Mouse (Mus musculus): Measurements from ENCODE around the gene Iqgap2. TPM values are rescaled to one million over a fixed set of nuclear protein-coding genes. Genes with fewer than 3 reads are reported as not detected.
A peak's percentile ranks its signal among the peaks of the same experiment; 100 is the strongest.

Iqgap2 gene
- polyA plus RNA-seq, 1 experiment from 2014 or later = 3.9 TPM

GRCm38 (mm10) chr13:95641061-95641986 is 250.4 kb downstream of the Iqgap2 start:
- no peak overlapping the region for H3K27ac ChIP-seq (replicated peaks in 1 of 2; ENCODE audit: control insufficient read depth in 1 of 2, insufficient read depth in 1 of 2, low read depth in 2 of 2, low read length in 2 of 2)

GRCm38 (mm10) chr13:95640408-95640807 is 251.3 kb downstream of the Iqgap2 start:
- 82% methylated on average over 1 of the region's 1 CpGs for WGBS
- Histone ChIP-seq H3K9ac (ENCODE audit: low read length) (no peak overlapping the region), H3K4me1 (ENCODE audit: control insufficient read depth in 2 of 2, insufficient read depth in 2 of 2, low read length in 2 of 2) (peaks cover 27 to 39% of the 10 kb centered on the region in 2 experiments), H3K36me3 (ENCODE audit: control insufficient read depth, insufficient read depth, low read length) (no peaks in the 10 kb centered on the region), H3K27ac (replicated peaks in 1 of 2; ENCODE audit: control insufficient read depth in 1 of 2, insufficient read depth in 1 of 2, low read depth in 2 of 2, low read length in 2 of 2) (no peak overlapping the region), H3K9me3 (ENCODE audit: control insufficient read depth, low read length) (no peaks in the 10 kb centered on the region), H3K4me2 (ENCODE audit: low read length) (no peak overlapping the region), H3K27me3 (ENCODE audit: control insufficient read depth, insufficient read depth, low read length) (no peaks in the 10 kb centered on the region), H3K4me3 (ENCODE audit: control insufficient read depth in 1 of 2, insufficient read depth in 1 of 2, low read depth in 1 of 2, low read length in 2 of 2) (no peak overlapping the region)
- ATAC-seq (ENCODE audit: insufficient number of reproducible peaks, insufficient read depth, low FRiP score, low read depth) = no peak

More at GRCm38 (mm10) chr13:95641061-95641986, 250.4 kb downstream of the Iqgap2 start:
- 85% methylated on average over 17 of the region's 17 CpGs for WGBS
- Histone ChIP-seq H3K4me2 (ENCODE audit: low read length) (no peak overlapping the region), H3K36me3 (ENCODE audit: control insufficient read depth, insufficient read depth, low read length) (no peaks in the 10 kb centered on the region), H3K4me1 (ENCODE audit: control insufficient read depth in 2 of 2, insufficient read depth in 2 of 2, low read length in 2 of 2) (peaks cover 27 to 39% of the 10 kb centered on the region in 2 experiments), H3K9me3 (ENCODE audit: control insufficient read depth, low read length) (no peaks in the 10 kb centered on the region), H3K4me3 (ENCODE audit: control insufficient read depth in 1 of 2, insufficient read depth in 1 of 2, low read depth in 1 of 2, low read length in 2 of 2) (no peak overlapping the region), H3K9ac (ENCODE audit: low read length) (no peak overlapping the region), H3K27me3 (ENCODE audit: control insufficient read depth, insufficient read depth, low read length) (no peaks in the 10 kb centered on the region)
- ATAC-seq (ENCODE audit: insufficient number of reproducible peaks, insufficient read depth, low FRiP score, low read depth) = no peak

GRCm38 (mm10) chr13:95639336-95640116 is 252.2 kb downstream of the Iqgap2 start:
- WGBS = 53% methylated on average over 15 of the region's 15 CpGs
- H3K27ac ChIP-seq (replicated peaks in 1 of 2; ENCODE audit: control insufficient read depth in 1 of 2, insufficient read depth in 1 of 2, low read depth in 2 of 2, low read length in 2 of 2) = peak overlapping the region; percentile 91 to 95
- H3K27me3 ChIP-seq (ENCODE audit: control insufficient read depth, insufficient read depth, low read length) = no peaks in the 10 kb centered on the region
- no peak overlapping the region for H3K4me3 ChIP-seq (ENCODE audit: control insufficient read depth in 1 of 2, insufficient read depth in 1 of 2, low read depth in 1 of 2, low read length in 2 of 2)
- 0 out of 2 replicates have a peak overlapping the region, but pooled peaks have one; percentile 21 for H3K4me2 ChIP-seq (ENCODE audit: low read length)
- H3K4me1 ChIP-seq (ENCODE audit: control insufficient read depth in 2 of 2, insufficient read depth in 2 of 2, low read length in 2 of 2) = peaks cover 27 to 41% of the 10 kb centered on the region in 2 experiments
- H3K36me3 ChIP-seq (ENCODE audit: control insufficient read depth, insufficient read depth, low read length) = no peaks in the 10 kb centered on the region
- H3K9me3 ChIP-seq (ENCODE audit: control insufficient read depth, low read length) = no peaks in the 10 kb centered on the region
- H3K9ac ChIP-seq (ENCODE audit: low read length) = peak overlapping the region; percentile 35; the same call in 1 of the 2 replicates
- ATAC-seq (ENCODE audit: insufficient number of reproducible peaks, insufficient read depth, low FRiP score, low read depth) = no peak

GRCm38 (mm10) chr13:95638894-95639293 is 252.8 kb downstream of the Iqgap2 start:
- Histone ChIP-seq H3K36me3 (ENCODE audit: control insufficient read depth, insufficient read depth, low read length) (no peaks in the 10 kb centered on the region), H3K9me3 (ENCODE audit: control insufficient read depth, low read length) (no peaks in the 10 kb centered on the region), H3K27ac (replicated peaks in 1 of 2; ENCODE audit: control insufficient read depth in 1 of 2, insufficient read depth in 1 of 2, low read depth in 2 of 2, low read length in 2 of 2) (peak overlapping the region; percentile 91 to 95), H3K4me3 (ENCODE audit: control insufficient read depth in 1 of 2, insufficient read depth in 1 of 2, low read depth in 1 of 2, low read length in 2 of 2) (no peak overlapping the region), H3K9ac (ENCODE audit: low read length) (peak overlapping the region; percentile 35; the same call in 1 of the 2 replicates), H3K4me2 (ENCODE audit: low read length) (peak overlapping the region; percentile 21; the same call in 1 of the 2 replicates), H3K4me1 (ENCODE audit: control insufficient read depth in 2 of 2, insufficient read depth in 2 of 2, low read length in 2 of 2) (peaks cover 24 to 40% of the 10 kb centered on the region in 2 experiments), H3K27me3 (ENCODE audit: control insufficient read depth, insufficient read depth, low read length) (no peaks in the 10 kb centered on the region)
- 4% methylated on average over 5 of the region's 5 CpGs for whole genome bisulfite sequencing
- no peak for ATAC-seq (ENCODE audit: insufficient number of reproducible peaks, insufficient read depth, low FRiP score, low read depth)

GRCm38 (mm10) chr13:95637737-95638136 is 254.0 kb downstream of the Iqgap2 start:
- Histone ChIP-seq H3K4me1 (ENCODE audit: control insufficient read depth in 2 of 2, insufficient read depth in 2 of 2, low read length in 2 of 2) (peaks cover 20 to 44% of the 10 kb centered on the region in 2 experiments), H3K27me3 (ENCODE audit: control insufficient read depth, insufficient read depth, low read length) (no peaks in the 10 kb centered on the region), H3K9ac (ENCODE audit: low read length) (no peak overlapping the region), H3K9me3 (ENCODE audit: control insufficient read depth, low read length) (no peaks in the 10 kb centered on the region), H3K27ac (replicated peaks in 1 of 2; ENCODE audit: control insufficient read depth in 1 of 2, insufficient read depth in 1 of 2, low read depth in 2 of 2, low read length in 2 of 2) (peak overlapping the region in 1 of 2 experiments; percentile 95; a peak in 1 of 4 replicates), H3K36me3 (ENCODE audit: control insufficient read depth, insufficient read depth, low read length) (no peaks in the 10 kb centered on the region), H3K4me2 (ENCODE audit: low read length) (no peak overlapping the region), H3K4me3 (ENCODE audit: control insufficient read depth in 1 of 2, insufficient read depth in 1 of 2, low read depth in 1 of 2, low read length in 2 of 2) (no peak overlapping the region)
- 70% methylated on average over 10 of the region's 10 CpGs for WGBS
- no peak for ATAC-seq (ENCODE audit: insufficient number of reproducible peaks, insufficient read depth, low FRiP score, low read depth)

GRCm38 (mm10) chr13:95635301-95635700 is 256.4 kb downstream of the Iqgap2 start:
- H3K36me3 ChIP-seq (ENCODE audit: control insufficient read depth, insufficient read depth, low read length) = no peaks in the 10 kb centered on the region
- 85% methylated on average over 12 of the region's 12 CpGs for WGBS
- ATAC-seq (ENCODE audit: insufficient number of reproducible peaks, insufficient read depth, low FRiP score, low read depth) = no peak
- H3K9ac ChIP-seq (ENCODE audit: low read length) = no peak overlapping the region
- H3K27ac ChIP-seq (replicated peaks in 1 of 2; ENCODE audit: control insufficient read depth in 1 of 2, insufficient read depth in 1 of 2, low read depth in 2 of 2, low read length in 2 of 2) = peak overlapping the region in 1 of 2 experiments; percentile 86; a peak in 2 of 4 replicates
- H3K9me3 ChIP-seq (ENCODE audit: control insufficient read depth, low read length) = no peaks in the 10 kb centered on the region
- no peaks in the 10 kb centered on the region for H3K27me3 ChIP-seq (ENCODE audit: control insufficient read depth, insufficient read depth, low read length)
- no peak overlapping the region for H3K4me3 ChIP-seq (ENCODE audit: control insufficient read depth in 1 of 2, insufficient read depth in 1 of 2, low read depth in 1 of 2, low read length in 2 of 2)
- peaks cover 18 to 46% of the 10 kb centered on the region in 2 experiments for H3K4me1 ChIP-seq (ENCODE audit: control insufficient read depth in 2 of 2, insufficient read depth in 2 of 2, low read length in 2 of 2)
- no peak overlapping the region for H3K4me2 ChIP-seq (ENCODE audit: low read length)

GRCm38 (mm10) chr13:95634451-95634850 is 257.3 kb downstream of the Iqgap2 start:
- peak overlapping the region; percentile 86 to 89 for H3K27ac ChIP-seq (replicated peaks in 1 of 2; ENCODE audit: control insufficient read depth in 1 of 2, insufficient read depth in 1 of 2, low read depth in 2 of 2, low read length in 2 of 2)
- 0 out of 2 replicates have a peak overlapping the region, but pooled peaks have one; percentile 5 for H3K4me2 ChIP-seq (ENCODE audit: low read length)

More at GRCm38 (mm10) chr13:95634451-95634850, 257.3 kb downstream of the Iqgap2 start:
- H3K36me3 ChIP-seq (ENCODE audit: control insufficient read depth, insufficient read depth, low read length) = no peaks in the 10 kb centered on the region
- H3K4me3 ChIP-seq (ENCODE audit: control insufficient read depth in 1 of 2, insufficient read depth in 1 of 2, low read depth in 1 of 2, low read length in 2 of 2) = no peak overlapping the region
- H3K9me3 ChIP-seq (ENCODE audit: control insufficient read depth, low read length) = no peaks in the 10 kb centered on the region
- ATAC-seq (ENCODE audit: insufficient number of reproducible peaks, insufficient read depth, low FRiP score, low read depth) = peak; percentile 7; the same call in 1 of the 2 replicates
- H3K27me3 ChIP-seq (ENCODE audit: control insufficient read depth, insufficient read depth, low read length) = no peaks in the 10 kb centered on the region
- no peak overlapping the region for H3K9ac ChIP-seq (ENCODE audit: low read length)
- WGBS = 32% methylated on average over 2 of the region's 2 CpGs
- H3K4me1 ChIP-seq (ENCODE audit: control insufficient read depth in 2 of 2, insufficient read depth in 2 of 2, low read length in 2 of 2) = peaks cover 17 to 42% of the 10 kb centered on the region in 2 experiments
